Mouse (Mus musculus) kidney, adult 8-10 months (tissue): Measurements from ENCODE around the gene Snap25.
A peak's percentile ranks its signal among the peaks of the same experiment; 100 is the strongest.

Experiments
- DNase-seq, 2 experiments: peaks; one replicate each; pipeline ENCODE4 v3.0.0; 2022

Gene Snap25

GRCm38 (mm10) chr2:136712441-136713015 lies 725 bp upstream of the Snap25 start:
- DNase-seq = no peak

- DNase-seq = peak; percentile 45 to 71
Measured at GRCm38 (mm10) chr2:136714008-136714411, 757 bp downstream of the Snap25 start.

GRCm38 (mm10) chr2:136715531-136715930 lies 2.3 kb downstream of the Snap25 start:
- DNase-seq = no peak

- DNase-seq = no peak
Measured at GRCm38 (mm10) chr2:136716400-136716799, 3.1 kb downstream of the Snap25 start.

- peak in 1 of 2 experiments; percentile 22 for DNase-seq
Measured at GRCm38 (mm10) chr2:136720235-136720634, 7.0 kb downstream of the Snap25 start.

- no peak for DNase-seq
Measured at GRCm38 (mm10) chr2:136738260-136738659, 25.0 kb downstream of the Snap25 start.

- DNase-seq = no peak
Measured at GRCm38 (mm10) chr2:136742230-136742629, 29.0 kb downstream of the Snap25 start.

- no peak for DNase-seq
Measured at GRCm38 (mm10) chr2:136744683-136745326, 31.6 kb downstream of the Snap25 start.

- no peak for DNase-seq
Measured at GRCm38 (mm10) chr2:136745327-136745994, 32.2 kb downstream of the Snap25 start.

- no peak for DNase-seq
Measured at GRCm38 (mm10) chr2:136753682-136754081, 40.4 kb downstream of the Snap25 start.

- no peak for DNase-seq
Measured at GRCm38 (mm10) chr2:136758809-136759551, 45.7 kb downstream of the Snap25 start.

- DNase-seq = no peak
Measured at GRCm38 (mm10) chr2:136778156-136778555, 64.9 kb downstream of the Snap25 start.

- DNase-seq = no peak
Measured at GRCm38 (mm10) chr2:136778674-136779073, 65.4 kb downstream of the Snap25 start.

GRCm38 (mm10) chr2:136780268-136780667 lies 67.0 kb downstream of the Snap25 start:
- DNase-seq = no peak

- no peak for DNase-seq
Measured at GRCm38 (mm10) chr2:136784310-136784709, 71.1 kb downstream of the Snap25 start.

- no peak for DNase-seq
Measured at GRCm38 (mm10) chr2:136788379-136788778, 75.1 kb downstream of the Snap25 start.

GRCm38 (mm10) chr2:136796518-136796917 lies 83.3 kb downstream of the Snap25 start:
- no peak for DNase-seq

- no peak for DNase-seq
Measured at GRCm38 (mm10) chr2:136798887-136799430, 85.7 kb downstream of the Snap25 start.

- no peak for DNase-seq
Measured at GRCm38 (mm10) chr2:136801102-136801501, 87.8 kb downstream of the Snap25 start.

- DNase-seq = no peak
Measured at GRCm38 (mm10) chr2:136802076-136802475, 88.8 kb downstream of the Snap25 start.

GRCm38 (mm10) chr2:136803142-136803541 lies 89.9 kb downstream of the Snap25 start:
- DNase-seq = no peak

GRCm38 (mm10) chr2:136807992-136808726 lies 94.9 kb downstream of the Snap25 start:
- DNase-seq = no peak
